Mouse (Mus musculus): ENCODE results near the gene Ift88. TPM values are rescaled to one million over a fixed set of nuclear protein-coding genes. Genes with fewer than 3 reads are reported as not detected.
"Not testable (repeated sequence)": the region's sequence is repeated elsewhere in the genome, so short reads cannot be mapped to it uniquely, and the experiment has no call there.

Ift88 gene
- polyA plus RNA-seq, 1 experiment: 17.4 TPM

GRCm38 (mm10) chr14:57417187-57417586, 6.7 kb upstream of the Ift88 start:
- Histone ChIP-seq H3K4me1 (ENCODE audit: control insufficient read depth, insufficient read depth, low read length) (no peaks in the 10 kb centered on the region), H3K9ac (ENCODE audit: low read depth, poor library complexity, severe bottlenecking) (no peak overlapping the region), H3K27me3 (ENCODE audit: control insufficient read depth, insufficient read depth, low read length, poor library complexity, severe bottlenecking) (no peaks in the 10 kb centered on the region), H3K36me3 (ENCODE audit: control insufficient read depth, insufficient read depth, low read length, poor library complexity, severe bottlenecking) (no peaks in the 10 kb centered on the region), H3K27ac (ENCODE audit: insufficient read depth, low read length) (no peak overlapping the region), H3K9me3 (replicated peaks; ENCODE audit: control insufficient read depth, insufficient read depth, low read length, poor library complexity, severe bottlenecking) (no peaks in the 10 kb centered on the region), H3K4me3 (ENCODE audit: low read depth, low read length) (no peak overlapping the region)
- no peak for TF ChIP-seq EP300 (IDR thresholded peaks at IDR 0.05; ENCODE audit: insufficient read depth, low read depth, low read length)
- TF ChIP-seq CTCF (IDR thresholded peaks at IDR 0.05; ENCODE audit: low read depth, low read length): no peak
- no peak for TF ChIP-seq POLR2A (IDR thresholded peaks at IDR 0.05; ENCODE audit: insufficient read depth, low read length)

- no peaks in the 10 kb centered on the region for H3K36me3 ChIP-seq (ENCODE audit: control insufficient read depth, insufficient read depth, low read length, poor library complexity, severe bottlenecking)
- no peak overlapping the region for H3K27ac ChIP-seq (ENCODE audit: insufficient read depth, low read length)
Measured at GRCm38 (mm10) chr14:57424212-57424561, 325 bp downstream of the Ift88 start.

DNA sequence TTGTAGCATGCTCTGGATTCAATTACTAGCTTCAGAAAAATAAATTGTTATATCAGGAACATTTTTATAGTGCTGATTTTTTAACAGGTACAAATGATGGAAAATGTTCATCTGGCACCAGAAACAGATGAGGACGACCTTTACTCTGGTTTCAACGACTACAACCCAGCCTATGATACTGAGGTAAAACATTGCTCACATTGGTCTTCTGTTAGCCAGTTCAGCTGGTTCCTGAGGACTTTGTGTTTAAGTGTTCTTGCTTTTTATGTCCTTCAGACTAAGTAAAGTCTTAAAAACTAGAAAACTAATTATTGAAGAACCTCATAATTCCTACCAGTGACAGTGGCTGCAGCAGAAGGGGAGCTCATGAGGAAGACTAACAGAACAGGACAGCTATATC, 6.6 kb downstream of the Ift88 start:
- H3K36me3 ChIP-seq (ENCODE audit: control insufficient read depth, insufficient read depth, low read length, poor library complexity, severe bottlenecking): no peaks in the 10 kb centered on the region
- TF ChIP-seq EP300 (IDR thresholded peaks at IDR 0.05; ENCODE audit: insufficient read depth, low read depth, low read length): no peak
- TF ChIP-seq CTCF (IDR thresholded peaks at IDR 0.05; ENCODE audit: low read depth, low read length): no peak
- TF ChIP-seq POLR2A (IDR thresholded peaks at IDR 0.05; ENCODE audit: insufficient read depth, low read length): no peak
- H3K27ac ChIP-seq (ENCODE audit: insufficient read depth, low read length): no peak overlapping the region
- H3K27me3 ChIP-seq (ENCODE audit: control insufficient read depth, insufficient read depth, low read length, poor library complexity, severe bottlenecking): no peaks in the 10 kb centered on the region
- H3K9me3 ChIP-seq (replicated peaks; ENCODE audit: control insufficient read depth, insufficient read depth, low read length, poor library complexity, severe bottlenecking): no peaks in the 10 kb centered on the region
- H3K4me1 ChIP-seq (ENCODE audit: control insufficient read depth, insufficient read depth, low read length): no peaks in the 10 kb centered on the region
- no peak overlapping the region for H3K9ac ChIP-seq (ENCODE audit: low read depth, poor library complexity, severe bottlenecking)
- no peak overlapping the region for H3K4me3 ChIP-seq (ENCODE audit: low read depth, low read length)

More at GRCm38 (mm10) chr14:57424212-57424561, 325 bp downstream of the Ift88 start:
- TF ChIP-seq POLR2A (IDR thresholded peaks at IDR 0.05; ENCODE audit: insufficient read depth, low read length) (no peak), CTCF (IDR thresholded peaks at IDR 0.05; ENCODE audit: low read depth, low read length) (no peak), EP300 (IDR thresholded peaks at IDR 0.05; ENCODE audit: insufficient read depth, low read depth, low read length) (no peak)
- peak overlapping the region; percentile 78 for H3K4me3 ChIP-seq (ENCODE audit: low read depth, low read length)
- H3K9ac ChIP-seq (ENCODE audit: low read depth, poor library complexity, severe bottlenecking): peak overlapping the region; percentile 63
- H3K27me3 ChIP-seq (ENCODE audit: control insufficient read depth, insufficient read depth, low read length, poor library complexity, severe bottlenecking): no peaks in the 10 kb centered on the region
- H3K4me1 ChIP-seq (ENCODE audit: control insufficient read depth, insufficient read depth, low read length): no peaks in the 10 kb centered on the region
- no peaks in the 10 kb centered on the region for H3K9me3 ChIP-seq (replicated peaks; ENCODE audit: control insufficient read depth, insufficient read depth, low read length, poor library complexity, severe bottlenecking)

GRCm38 (mm10) chr14:57452516-57452915, 28.7 kb downstream of the Ift88 start:
- H3K4me3 ChIP-seq (ENCODE audit: low read depth, low read length): no peak overlapping the region

DNA sequence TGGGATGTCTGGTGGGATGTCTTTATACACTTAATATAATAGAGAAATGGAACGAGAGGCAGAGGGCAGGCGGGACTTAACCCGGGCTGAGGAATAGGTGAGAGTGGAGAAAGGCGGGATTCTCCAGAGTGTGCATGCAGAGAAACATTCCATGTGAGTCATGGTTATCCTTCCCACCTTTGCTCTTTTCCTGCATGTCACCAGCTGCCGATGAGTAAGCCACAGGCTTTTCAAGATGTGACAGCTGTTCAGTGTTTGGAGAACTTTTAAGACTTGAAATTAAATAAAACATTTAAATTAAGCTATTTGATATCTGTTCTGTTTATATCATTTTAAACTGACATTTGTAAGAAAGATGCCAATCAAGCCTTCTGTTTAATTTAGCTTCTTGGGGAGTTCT, 36.0 kb downstream of the Ift88 start:
- Histone ChIP-seq H3K27ac (ENCODE audit: insufficient read depth, low read length) (no peak overlapping the region), H3K36me3 (ENCODE audit: control insufficient read depth, insufficient read depth, low read length, poor library complexity, severe bottlenecking) (no peaks in the 10 kb centered on the region), H3K9ac (ENCODE audit: low read depth, poor library complexity, severe bottlenecking) (no peak overlapping the region), H3K27me3 (ENCODE audit: control insufficient read depth, insufficient read depth, low read length, poor library complexity, severe bottlenecking) (no peaks in the 10 kb centered on the region), H3K9me3 (replicated peaks; ENCODE audit: control insufficient read depth, insufficient read depth, low read length, poor library complexity, severe bottlenecking) (no peaks in the 10 kb centered on the region), H3K4me3 (ENCODE audit: low read depth, low read length) (no peak overlapping the region), H3K4me1 (ENCODE audit: control insufficient read depth, insufficient read depth, low read length) (no peaks in the 10 kb centered on the region)
- no peak for TF ChIP-seq POLR2A (IDR thresholded peaks at IDR 0.05; ENCODE audit: insufficient read depth, low read length)
- TF ChIP-seq EP300 (IDR thresholded peaks at IDR 0.05; ENCODE audit: insufficient read depth, low read depth, low read length): no peak
- no peak for TF ChIP-seq CTCF (IDR thresholded peaks at IDR 0.05; ENCODE audit: low read depth, low read length)

More at GRCm38 (mm10) chr14:57452516-57452915, 28.7 kb downstream of the Ift88 start:
- H3K9ac ChIP-seq (ENCODE audit: low read depth, poor library complexity, severe bottlenecking): no peak overlapping the region
- H3K4me1 ChIP-seq (ENCODE audit: control insufficient read depth, insufficient read depth, low read length): no peaks in the 10 kb centered on the region
- no peaks in the 10 kb centered on the region for H3K9me3 ChIP-seq (replicated peaks; ENCODE audit: control insufficient read depth, insufficient read depth, low read length, poor library complexity, severe bottlenecking)
- H3K27me3 ChIP-seq (ENCODE audit: control insufficient read depth, insufficient read depth, low read length, poor library complexity, severe bottlenecking): no peaks in the 10 kb centered on the region
- H3K36me3 ChIP-seq (ENCODE audit: control insufficient read depth, insufficient read depth, low read length, poor library complexity, severe bottlenecking): no peaks in the 10 kb centered on the region; the same call in 1 of the 2 replicates
- no peak for TF ChIP-seq CTCF (IDR thresholded peaks at IDR 0.05; ENCODE audit: low read depth, low read length)
- no peak for TF ChIP-seq EP300 (IDR thresholded peaks at IDR 0.05; ENCODE audit: insufficient read depth, low read depth, low read length)
- no peak for TF ChIP-seq POLR2A (IDR thresholded peaks at IDR 0.05; ENCODE audit: insufficient read depth, low read length)
- no peak overlapping the region for H3K27ac ChIP-seq (ENCODE audit: insufficient read depth, low read length)

DNA sequence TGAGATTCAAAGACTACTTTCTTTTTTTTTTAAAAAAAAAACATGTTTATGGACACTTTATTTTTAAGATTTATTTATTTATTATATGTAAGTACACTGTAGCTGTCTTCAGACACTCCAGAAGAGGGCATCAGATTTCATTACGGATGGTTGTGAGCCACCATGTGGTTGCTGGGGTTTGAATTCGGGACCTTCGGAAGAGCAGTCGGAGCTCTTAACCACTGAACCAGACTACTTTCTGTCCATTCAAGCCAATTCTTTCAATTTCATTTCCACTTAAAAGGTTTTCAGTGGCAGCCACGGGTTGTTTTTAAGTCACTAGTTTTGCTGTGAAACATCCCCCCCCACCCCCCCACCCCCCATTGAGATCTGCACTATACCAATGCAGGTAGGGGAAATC, 36.5 kb downstream of the Ift88 start:
- H3K9me3 ChIP-seq (replicated peaks; ENCODE audit: control insufficient read depth, insufficient read depth, low read length, poor library complexity, severe bottlenecking); H3K4me1 ChIP-seq (ENCODE audit: control insufficient read depth, insufficient read depth, low read length); H3K27ac ChIP-seq (ENCODE audit: insufficient read depth, low read length); H3K4me3 ChIP-seq (ENCODE audit: low read depth, low read length); H3K27me3 ChIP-seq (ENCODE audit: control insufficient read depth, insufficient read depth, low read length, poor library complexity, severe bottlenecking); H3K36me3 ChIP-seq (ENCODE audit: control insufficient read depth, insufficient read depth, low read length, poor library complexity, severe bottlenecking); H3K9ac ChIP-seq (ENCODE audit: low read depth, poor library complexity, severe bottlenecking): not testable (repeated sequence)

All from ES-Bruce4 (cell line).